Mouse (Mus musculus) gastrocnemius, adult 2 months (tissue): ENCODE data around the gene Gps2. TPM values are rescaled to one million over a fixed set of nuclear protein-coding genes. Genes with fewer than 3 reads are reported as not detected.
"Not testable (repeated sequence)": the region's sequence is repeated elsewhere in the genome, so short reads cannot be mapped to it uniquely, and the experiment has no call there.

Source experiments
- DNase-seq: peaks from one replicate; pipeline ENCODE4 v3.0.0; 2022
- H3K27ac ChIP-seq: fragments of 200-600 bp; 2 replicates; pipeline ENCODE4 v1.8.1; 2022; ENCODE audit warnings: mild to moderate bottlenecking
- H3K4me3 ChIP-seq: fragments of 200-600 bp; 2 replicates; pipeline ENCODE4 v1.8.1; 2022; ENCODE audit warnings: mild to moderate bottlenecking, moderate library complexity
- CTCF ChIP-seq: fragments of 200-600 bp; IDR thresholded peaks from 2 replicates; pipeline ENCODE4 v1.8.1; 2022; ENCODE audit warnings: antibody characterized with exemption, mild to moderate bottlenecking, moderate library complexity
- intact Hi-C: fragments of 180-260 bp; cut with DNase I; formaldehyde crosslinking; loops from one replicate; pipeline ENCODE4 v1.15.1; 2025
- total RNA-seq, 2 experiments: library from RNA; stranded (reverse); gene quantifications; 2 replicates each; pipeline ENCODE4 v1.2.3; 2021

Gps2 gene
- total RNA-seq, 2 experiments from 2014 or later = 47.1 to 49.6 TPM

DNA sequence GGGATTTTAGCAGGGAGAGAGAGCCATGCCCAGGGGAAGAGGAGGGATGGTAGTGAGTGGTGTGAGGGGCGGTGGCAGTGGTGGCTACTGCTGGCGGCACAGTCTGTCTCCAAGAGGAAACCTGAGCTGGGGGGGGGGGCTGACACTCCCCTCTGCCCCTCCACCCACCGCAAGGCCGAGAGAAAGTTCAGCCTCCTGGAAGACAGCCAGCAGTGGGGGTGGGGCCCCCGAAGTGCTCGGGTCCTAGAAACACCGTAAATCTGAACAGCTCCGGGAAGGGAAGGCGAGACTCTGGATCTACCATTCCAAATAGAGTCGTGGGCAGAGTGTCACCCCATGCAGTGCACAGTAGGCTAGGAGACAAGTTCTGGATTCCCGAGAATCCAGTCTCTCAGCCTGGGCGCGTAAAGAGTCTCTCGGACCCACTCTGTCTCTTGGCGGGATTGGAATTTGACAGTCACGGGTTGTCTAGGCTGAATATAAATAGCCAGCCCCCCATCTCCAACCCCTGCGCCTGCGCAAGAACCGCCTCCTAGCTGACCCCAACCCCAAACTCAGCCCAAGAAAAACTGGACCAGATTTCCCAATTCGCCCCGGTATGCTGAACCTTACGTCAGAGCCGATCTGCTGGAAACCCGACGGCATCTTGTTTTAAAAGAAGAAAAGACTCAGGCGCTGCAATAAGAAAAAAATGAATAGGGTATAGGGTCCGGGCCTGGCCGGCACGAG, 33.8 kb downstream of the Gps2 start:
- DNase-seq = peak; percentile 93
- intact Hi-C loops = no loop called here
- Histone ChIP-seq H3K27ac (peak overlapping the region; percentile 94), H3K4me3 (peak overlapping the region; percentile 88)
- TF ChIP-seq CTCF = no peak

DNA sequence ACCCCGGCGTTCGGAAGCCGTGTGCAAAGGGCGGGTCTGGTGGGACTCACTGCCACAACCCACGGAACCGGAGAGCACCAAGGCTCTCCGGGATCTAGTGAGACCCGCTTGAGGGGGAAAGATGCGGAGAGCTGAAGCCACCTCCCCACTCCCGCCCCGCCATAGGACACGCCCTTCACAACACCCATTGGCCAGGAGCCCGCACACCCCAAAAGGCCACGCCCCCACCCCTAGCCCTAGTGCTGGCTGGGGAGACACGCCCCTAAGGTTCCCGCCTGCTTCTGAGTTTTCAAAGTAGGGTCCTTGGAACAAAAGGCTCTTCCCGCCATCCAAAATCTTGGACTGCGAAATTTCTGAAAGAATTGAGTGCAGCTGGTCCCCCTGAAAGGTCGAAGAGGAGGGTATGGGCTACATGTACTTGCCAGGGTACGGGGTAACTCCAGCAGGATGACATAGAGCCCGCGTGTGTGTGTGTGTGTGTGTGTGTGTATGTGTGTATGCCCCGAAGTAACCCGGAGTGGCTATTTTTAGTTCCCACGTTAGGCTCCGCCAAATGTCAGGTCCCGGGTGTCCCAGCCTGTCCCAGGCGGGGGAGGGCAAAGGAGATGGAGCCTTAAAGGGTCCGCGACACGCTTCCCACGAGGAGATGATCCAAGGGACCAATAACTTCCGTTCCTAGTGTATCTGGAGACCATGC, 34.5 kb downstream of the Gps2 start, which contains the start of gene Slc2a4:
Gene Slc2a4 (minus strand): TSS at position 123 of the 697 bp plus-strand sequence.
- DNase-seq = peak; percentile 98
- intact Hi-C loops = no loop called here
- peak within 1 kb of the TSS; percentile 88 for H3K4me3 ChIP-seq
- peak within 1 kb of the TSS; percentile 94 for H3K27ac ChIP-seq
- TF ChIP-seq CTCF = no peak

DNA sequence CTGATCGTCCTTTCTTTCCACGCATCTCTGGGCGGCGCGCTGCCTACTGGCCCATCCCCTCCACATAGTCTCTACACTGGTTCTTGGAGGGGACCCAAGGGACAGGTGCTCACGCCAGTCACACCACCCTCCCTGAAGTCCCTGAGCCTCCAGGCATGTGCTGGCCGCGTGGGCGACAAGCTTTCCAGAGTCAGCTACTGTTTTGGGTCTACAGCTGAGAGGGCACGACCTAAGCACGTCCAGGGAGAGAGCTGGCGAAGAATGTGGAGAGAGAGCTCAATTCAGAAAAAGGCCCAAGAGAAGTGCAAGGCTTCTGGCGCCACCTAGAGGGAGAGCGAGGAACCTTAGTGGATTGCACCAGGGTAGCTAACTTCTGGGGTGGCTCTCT, 35.1 kb downstream of the Gps2 start:
- H3K4me3 ChIP-seq = peak overlapping the region; percentile 88
- DNase-seq = peak; percentile 93
- peak; percentile 98 for TF ChIP-seq CTCF
- intact Hi-C loops = loop anchor here (1.0 kb wide), 1 partner anchor 14 kb away; no protein-coding TSS in a partner anchor
- peak overlapping the region; percentile 94 for H3K27ac ChIP-seq

DNA sequence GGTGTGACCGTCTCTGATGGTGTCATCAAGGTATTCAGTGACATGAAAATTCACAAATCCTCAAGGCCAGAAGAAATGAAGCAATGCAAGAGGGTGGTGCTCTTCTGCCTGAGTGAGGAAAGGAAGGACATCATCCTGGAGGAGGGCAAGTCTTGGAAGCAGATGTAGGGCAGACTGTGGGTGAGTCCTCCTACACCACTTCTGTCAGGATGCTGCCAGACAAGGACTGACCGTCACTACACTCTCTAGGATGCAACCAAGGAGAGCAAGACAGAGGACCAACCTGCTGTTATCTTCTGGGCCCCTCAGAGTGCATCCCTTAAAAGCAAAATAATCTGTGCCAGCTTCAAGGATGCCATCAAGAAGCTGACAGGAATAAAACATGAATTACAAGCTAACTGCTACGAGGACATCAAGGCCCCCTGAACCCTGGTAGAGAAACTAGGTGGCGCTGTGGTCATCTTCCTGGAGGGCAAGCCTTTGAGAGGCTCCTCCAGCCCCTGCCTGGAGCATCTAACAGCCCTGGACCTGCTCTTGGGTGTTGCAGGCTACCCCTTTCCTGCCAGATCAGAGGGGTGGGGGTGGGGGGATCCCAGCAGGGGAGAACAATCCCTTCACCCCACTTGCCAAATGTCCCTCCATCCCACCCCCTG, 37.2 kb downstream of the Gps2 start:
- Histone ChIP-seq H3K4me3 (no peak overlapping the region), H3K27ac (no peak overlapping the region)
- intact Hi-C loops = loop anchor here (2.0 kb wide), 1 partner anchor 28 kb away; no protein-coding TSS in a partner anchor
- peak; percentile 49 for TF ChIP-seq CTCF
- DNase-seq = peak; percentile 51

DNA sequence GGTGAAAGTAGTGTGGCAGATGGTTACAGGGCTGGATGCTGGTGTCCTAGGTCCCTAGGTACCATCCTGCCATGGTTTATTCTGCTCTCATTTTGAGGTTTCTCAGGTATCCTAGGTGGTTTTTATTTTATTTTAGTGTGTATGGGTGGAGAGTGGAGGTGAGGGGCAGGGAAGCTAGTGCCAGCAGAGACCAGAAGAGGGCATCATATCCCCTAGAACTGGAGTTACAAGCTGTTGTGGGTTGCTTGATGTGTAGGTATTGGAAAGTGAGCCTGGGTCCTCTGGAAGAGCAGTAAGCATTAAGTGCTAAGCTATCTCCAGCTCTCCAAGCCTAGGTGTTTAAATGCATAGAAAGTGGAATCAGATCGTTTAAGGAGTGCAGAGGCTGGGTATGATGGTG, 38.6 kb downstream of the Gps2 start:
- peak; percentile 23; the same call in 1 of the 2 replicates for TF ChIP-seq CTCF

DNA sequence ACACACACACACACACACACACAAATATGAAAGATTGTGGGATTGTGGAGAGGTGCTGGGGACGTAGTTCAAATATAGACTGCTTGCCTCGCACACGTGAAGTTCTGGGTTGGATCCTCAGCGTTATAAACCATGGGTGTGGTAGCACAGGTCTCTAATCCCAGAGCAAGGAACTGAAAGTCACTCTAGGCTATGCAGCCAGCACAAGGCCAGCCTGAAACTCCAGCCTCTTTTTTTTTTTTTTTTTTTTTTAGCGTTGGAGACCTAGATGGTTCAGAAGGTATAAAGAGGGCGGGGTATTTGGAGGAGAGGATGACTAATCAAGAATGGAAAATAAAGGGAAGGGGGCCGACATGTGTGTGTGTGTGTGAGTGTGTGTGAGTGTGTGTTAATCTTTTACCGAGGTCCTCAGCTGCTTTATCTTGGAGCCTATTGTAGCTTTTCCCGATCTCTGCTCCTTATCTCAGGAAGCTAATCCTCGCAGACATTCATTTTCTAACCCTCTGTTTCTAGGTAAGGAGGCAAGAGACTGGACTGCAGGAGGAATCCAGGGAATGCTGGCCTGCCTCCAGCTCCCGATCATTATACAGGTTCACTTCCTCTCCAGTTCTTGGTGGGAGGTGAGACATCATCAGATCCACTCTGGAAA, 39.7 kb downstream of the Gps2 start:
- Histone ChIP-seq H3K4me3 (no peak overlapping the region), H3K27ac (no peak overlapping the region)
- intact Hi-C loops = no loop called here
- TF ChIP-seq CTCF = no peak
- no peak for DNase-seq

More for the DNA sequence above, 38.6 kb downstream of the Gps2 start:
- H3K4me3 ChIP-seq = no peak overlapping the region
- H3K27ac ChIP-seq = no peak overlapping the region
- DNase-seq = no peak
- intact Hi-C loops = no loop called here

DNA sequence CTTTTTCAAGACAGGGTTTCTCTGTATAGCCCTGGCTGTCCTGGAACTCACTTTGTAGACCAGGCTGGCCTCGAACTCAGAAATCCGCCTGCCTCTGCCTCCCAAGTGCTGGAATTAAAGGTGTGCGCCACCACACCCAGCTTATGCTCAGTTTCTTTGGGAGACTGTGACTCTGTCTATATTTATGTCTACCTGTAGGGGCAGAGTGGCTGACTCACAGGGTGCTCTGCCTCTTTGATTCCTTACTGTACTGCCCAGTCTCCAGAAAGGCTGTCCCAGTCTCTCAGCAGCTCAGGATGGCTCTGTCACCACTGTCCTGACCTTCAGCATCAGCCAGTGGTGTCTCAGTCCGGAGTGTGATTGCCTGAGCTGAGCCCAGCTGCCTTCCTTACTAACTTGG, 41.9 kb downstream of the Gps2 start:
- H3K4me3 ChIP-seq, DNase-seq, intact Hi-C loops: not testable (repeated sequence)
- peak overlapping the region; percentile 12; the same call in 1 of the 2 replicates for H3K27ac ChIP-seq

DNA sequence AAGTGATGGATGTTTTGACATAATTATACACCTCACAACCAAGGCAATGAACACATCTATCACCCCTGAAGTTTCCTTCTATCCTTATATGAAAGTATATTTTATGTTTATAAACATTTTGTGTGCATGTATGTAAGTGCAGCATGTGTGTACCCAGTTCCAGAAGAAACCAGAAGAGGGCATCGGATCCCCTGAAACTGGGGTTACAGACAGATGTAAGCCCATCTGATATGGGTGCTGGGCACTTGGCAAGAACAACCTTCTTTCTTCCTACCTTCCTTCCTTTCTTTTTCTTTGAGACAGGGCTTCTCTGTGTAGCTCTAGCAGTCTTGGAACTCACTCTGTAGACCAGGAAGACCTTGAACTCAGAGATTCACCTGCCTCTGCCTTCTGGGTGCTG, 42.5 kb downstream of the Gps2 start:
- no peak for DNase-seq
- intact Hi-C loops = no loop called here
- peak; percentile 29; the same call in 1 of the 2 replicates for TF ChIP-seq CTCF
- H3K4me3 ChIP-seq = no peak overlapping the region
- no peak overlapping the region for H3K27ac ChIP-seq

DNA sequence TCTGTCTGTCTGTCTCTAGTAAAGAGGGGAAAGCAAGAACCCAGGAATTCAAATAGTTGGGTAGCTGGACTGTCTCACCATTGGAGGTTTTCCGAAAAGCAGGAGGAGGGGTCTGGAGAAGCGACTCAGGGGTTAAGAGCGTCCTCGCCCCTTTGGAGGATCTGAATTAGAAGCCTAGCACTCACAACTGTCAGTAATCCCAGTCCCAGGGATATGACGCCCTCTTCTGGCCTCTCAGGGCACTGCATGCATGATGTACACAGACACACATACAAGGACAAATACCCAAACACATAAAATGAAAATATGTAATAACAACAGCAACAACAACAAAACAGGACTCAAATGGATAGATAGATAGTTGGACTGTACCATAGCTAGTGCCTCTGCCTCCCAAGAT, 46.9 kb downstream of the Gps2 start:
- no peak overlapping the region for H3K27ac ChIP-seq
- no peak for DNase-seq
- intact Hi-C loops = no loop called here
- peak; percentile 47 for TF ChIP-seq CTCF
- no peak overlapping the region for H3K4me3 ChIP-seq

DNA sequence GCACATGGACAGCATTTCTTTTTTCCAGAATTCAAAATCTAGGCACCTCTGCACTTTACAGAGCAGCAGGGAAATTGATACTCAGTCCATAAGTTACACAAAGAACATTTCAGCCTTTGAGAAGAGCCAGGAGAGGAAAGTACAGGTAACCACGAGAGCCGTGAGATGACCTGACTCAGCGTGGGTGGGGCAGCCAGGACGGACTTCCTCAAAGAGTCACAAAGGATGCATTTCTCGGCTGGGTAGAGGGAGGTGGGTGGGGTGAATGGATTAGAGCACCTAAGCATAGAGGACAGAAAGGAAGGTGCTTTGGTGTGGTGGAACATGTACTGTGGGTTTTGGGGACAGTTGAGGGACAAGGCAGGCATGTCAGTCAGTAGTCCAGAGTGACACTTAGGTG, 48.2 kb downstream of the Gps2 start:
- intact Hi-C loops = no loop called here
- no peak for DNase-seq
- H3K4me3 ChIP-seq = no peak overlapping the region
- no peak for TF ChIP-seq CTCF
- H3K27ac ChIP-seq = no peak overlapping the region

DNA sequence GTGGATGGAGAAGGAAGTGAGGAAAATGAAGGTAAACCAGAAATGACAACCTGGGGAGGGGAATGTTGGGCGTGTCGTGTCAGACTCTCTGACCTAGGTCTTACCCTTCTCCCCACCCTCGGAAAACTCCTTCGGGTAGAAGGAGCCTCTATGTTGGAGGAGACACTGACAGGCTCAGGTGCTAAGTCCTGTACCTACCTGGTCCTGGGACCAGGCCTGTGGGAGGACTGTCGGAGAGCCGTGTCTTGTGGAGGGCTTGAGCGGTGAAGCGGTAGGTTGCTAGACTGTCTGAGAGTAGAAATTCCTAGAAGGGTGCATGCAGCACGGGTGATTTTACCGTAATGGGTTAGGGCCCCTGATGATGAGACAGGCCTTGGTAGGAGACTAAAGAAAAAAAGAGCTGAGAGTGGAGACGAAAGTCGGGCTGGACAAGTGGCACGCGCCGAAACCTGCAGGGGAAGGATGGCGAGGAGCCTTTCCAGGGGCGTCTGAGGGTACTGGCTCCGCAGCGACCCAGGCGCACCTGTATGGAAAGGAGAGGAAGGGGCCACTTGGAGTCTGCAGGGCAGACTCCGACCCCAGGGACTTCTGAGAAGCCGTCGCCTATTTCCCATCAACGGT, 51.1 kb downstream of the Gps2 start, which contains the start of gene Cldn7:
Gene Cldn7 (plus strand): TSS at position 130 of the 621 bp plus-strand sequence.
- no peak for TF ChIP-seq CTCF
- DNase-seq = no peak
- intact Hi-C loops = no loop called here
- Histone ChIP-seq H3K27ac (no peak within 1 kb of the TSS), H3K4me3 (peak within 1 kb of the TSS; percentile 40)
